Mouse (Mus musculus): Measurements from ENCODE around the gene Pde6h.

DNA sequence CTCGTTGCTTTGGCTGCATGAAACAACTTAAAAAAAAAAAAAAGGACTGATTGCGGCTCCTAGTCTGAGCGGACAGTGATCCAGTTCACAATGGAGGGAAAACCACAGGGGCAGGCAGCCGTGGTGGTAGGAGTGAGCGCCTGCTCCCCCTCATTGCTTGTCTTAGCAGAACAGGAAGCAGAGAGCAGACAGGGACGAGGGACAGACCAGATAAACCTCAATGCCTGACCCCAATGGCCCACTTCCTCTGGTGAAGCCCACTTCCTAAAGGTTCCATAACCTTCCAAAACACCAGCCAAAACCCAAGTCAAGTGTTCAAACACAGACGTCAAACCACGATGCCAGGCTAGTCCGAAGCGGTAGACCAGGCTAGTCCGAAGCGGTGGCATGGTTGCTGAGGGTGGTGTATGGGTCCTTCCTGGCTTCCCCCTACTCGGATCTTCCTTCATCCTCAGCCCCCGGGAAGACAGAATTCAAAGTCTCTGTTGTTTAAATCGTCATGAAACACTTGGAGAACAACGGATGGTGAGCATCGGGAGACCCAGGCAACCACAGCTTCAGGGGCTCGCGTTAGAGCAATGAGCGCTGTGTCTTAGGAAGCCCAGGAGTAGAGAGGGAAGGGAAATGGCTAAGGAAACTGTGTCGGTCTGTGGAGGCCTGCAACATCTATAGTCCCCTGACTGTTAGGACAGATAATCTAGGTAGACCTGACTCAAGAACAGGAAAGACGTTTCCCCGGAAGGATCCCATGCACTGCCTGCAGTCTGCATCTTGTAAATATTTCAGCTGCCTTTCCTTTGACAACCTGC lies 55.8 kb downstream of the Pde6h start:
- no peak for TF ChIP-seq KAT2A (IDR thresholded peaks at IDR 0.05; ENCODE audit: insufficient replicate concordance, low read length)
- no peak for TF ChIP-seq NELFE (IDR thresholded peaks at IDR 0.05; ENCODE audit: low read depth, low read length)
- no peak for TF ChIP-seq E2F4 (IDR thresholded peaks at IDR 0.05; ENCODE audit: insufficient replicate concordance, low read depth, low read length)
- TF ChIP-seq PAX5 (IDR thresholded peaks at IDR 0.05; ENCODE audit: low read length), result no peak
- TF ChIP-seq SIN3A (IDR thresholded peaks at IDR 0.05; ENCODE audit: low read length), result no peak
- no peak for TF ChIP-seq CTCF (conservative IDR thresholded peaks at IDR 0.05 in 1 of 2, IDR thresholded peaks at IDR 0.05 in 1 of 2; ENCODE audit: low read depth in 2 of 2, low read length in 2 of 2)
- TF ChIP-seq POLR2A (IDR thresholded peaks at IDR 0.05; ENCODE audit: low read depth, low read length), result no peak
- TF ChIP-seq TCF12 (IDR thresholded peaks at IDR 0.05; ENCODE audit: low read depth, low read length), result no peak
- TF ChIP-seq POLR2AphosphoS2 (IDR thresholded peaks at IDR 0.05; ENCODE audit: low read depth, low read length), result no peak
- TF ChIP-seq MAX (IDR thresholded peaks at IDR 0.05; ENCODE audit: low read length), result no peak
- TF ChIP-seq TBP (conservative IDR thresholded peaks at IDR 0.05; ENCODE audit: low read depth, low read length), result no peak
- TF ChIP-seq ELF1 (IDR thresholded peaks at IDR 0.05; ENCODE audit: low read depth, low read length), result no peak
